Comparison of ENCODE assay signal across 19 mouse cellular contexts in genomic region chr17:25332321-25332720, GRCm38 (mm10). TPM values are rescaled to one million over a fixed set of nuclear protein-coding genes. Genes with fewer than 3 reads are reported as not detected.
"Had no signal": no experiment of that assay in that cellular context is flagged by ENCODE, and none has a peak within 500 bp of the region (broad histone marks: within the 10 kb centered on the region; RNA-seq: fewer than 3 reads in every experiment).

No protein-coding gene starts in this region.

- DNase-seq: kidney, adult 2 months; kidney, postnatal 25 days; layer of hippocampus, adult 9-11 months; liver; lung, adult 2 months; lung, postnatal 4 days; right cerebral cortex, adult 18-20 months; right cerebral cortex, postnatal 14 days; spleen, adult 18-20 months; thymus, adult 18-20 months; thymus, postnatal 36 days had no signal

- ATAC-seq: intestine, embryonic 16.5 days; liver, embryonic 12.5 days; midbrain, embryonic 13.5 days; midbrain, embryonic 16.5 days had no signal

RNA-seq across cellular contexts. Expression of gene Tpsab1, which starts 13.0 kb away (rescaled TPM):
- total RNA-seq: layer of hippocampus, adult 2 months; left cerebral cortex, adult 18-20 months; left cerebral cortex, postnatal 25 days had no signal

RNA-seq across cellular contexts. Expression of gene Prss29, which starts 13.9 kb away (rescaled TPM):
- total RNA-seq: layer of hippocampus, adult 2 months; layer of hippocampus, postnatal 25 days; left cerebral cortex, adult 18-20 months; left cerebral cortex, postnatal 25 days had no signal

RNA-seq across cellular contexts. Expression of gene Prss28, which starts 23.9 kb away (rescaled TPM):
- total RNA-seq: layer of hippocampus, adult 2 months; layer of hippocampus, postnatal 25 days; left cerebral cortex, adult 18-20 months; left cerebral cortex, postnatal 25 days had no signal

RNA-seq across cellular contexts. Expression of gene Tpsb2, which starts 33.8 kb away (rescaled TPM):
- total RNA-seq: left cerebral cortex, adult 18-20 months; left cerebral cortex, postnatal 25 days had no signal

RNA-seq across cellular contexts. Expression of gene Prss34, which starts 34.1 kb away (rescaled TPM):
- total RNA-seq: layer of hippocampus, adult 2 months; layer of hippocampus, postnatal 25 days; left cerebral cortex, adult 18-20 months; left cerebral cortex, postnatal 25 days had no signal
